ENCODE assay signal across 29 mouse cellular contexts in genomic region chr2:24345056-24345455, GRCm38 (mm10). TPM values are rescaled to one million over a fixed set of nuclear protein-coding genes. Genes with fewer than 3 reads are reported as not detected.
DNase-seq lines count a peak whose midpoint lies in the region; ATAC-seq and TF ChIP-seq lines count a peak whose summit lies in the region.
"Had no signal": no experiment of that assay in that cellular context is flagged by ENCODE, and none has a peak within 500 bp of the region (broad histone marks: within the 10 kb centered on the region; RNA-seq: fewer than 3 reads in every experiment).

No protein-coding gene starts in this region.

- dilution Hi-C loops in CH12.LX (cut with MboI; ENCODE audit: extremely low pct_ligation_motif_present, extremely low pct_unique_long_range_greater_than_20kb, low sequenced_read_pairs): no loop called here

- 37% methylated on average over 8 of the region's 8 CpGs for WGBS in liver, embryonic 16.5 days (ENCODE audit: insufficient replicate concordance)

- TF ChIP-seq POLR2A in CH12.LX (IDR thresholded peaks at IDR 0.05; ENCODE audit: low read depth, low read length): no peak

- peak; percentile 68 for ATAC-seq in liver, embryonic 16.5 days (ENCODE audit: low read depth)
- peak; percentile 86 for ATAC-seq in megakaryocyte, adult 5-6 weeks (ENCODE audit: poor library complexity, severe bottlenecking)
- ATAC-seq: forebrain, embryonic 13.5 days; hindbrain, postnatal 0 days had no signal

- H3K36me3 ChIP-seq in CH12.LX (replicated peaks in 1 of 2; ENCODE audit: control insufficient read depth in 1 of 2, insufficient read depth in 1 of 2, low read length in 1 of 2): no peaks in the 10 kb centered on the region
- no peaks in the 10 kb centered on the region for H3K36me3 ChIP-seq in liver, embryonic 16.5 days (ENCODE audit: control insufficient read depth, insufficient read depth)
- H3K36me3 ChIP-seq: embryonic facial prominence, embryonic 12.5 days; hindbrain, embryonic 10.5 days; limb, embryonic 13.5 days; midbrain, embryonic 12.5 days had no signal

- peaks cover 18 to 24% of the 10 kb centered on the region in 2 experiments for H3K4me1 ChIP-seq in CH12.LX (ENCODE audit: control insufficient read depth in 1 of 2, insufficient read depth in 2 of 2)
- no peaks in the 10 kb centered on the region; the same call in none of the 2 replicates for H3K4me1 ChIP-seq in liver, embryonic 16.5 days (ENCODE audit: control insufficient read depth, low read depth, low read length)
- H3K4me1 ChIP-seq: embryonic facial prominence, embryonic 12.5 days; forebrain, embryonic 13.5 days; hindbrain, embryonic 10.5 days; limb, embryonic 13.5 days; midbrain, embryonic 12.5 days had no signal

- no peaks in the 10 kb centered on the region for H3K27me3 ChIP-seq in CH12.LX (replicated peaks)
- no peaks in the 10 kb centered on the region for H3K27me3 ChIP-seq in liver, embryonic 16.5 days (ENCODE audit: control insufficient read depth, insufficient read depth, low read depth, low read length)
- H3K27me3 ChIP-seq: embryonic facial prominence, embryonic 12.5 days; forebrain, embryonic 13.5 days; limb, embryonic 13.5 days; midbrain, embryonic 12.5 days had no signal

- intact Hi-C loops in heart, postnatal 14 days (cut with DNase I): no loop called here

- no peak for TF ChIP-seq CTCF in CH12.LX (conservative IDR thresholded peaks at IDR 0.05 in 1 of 2, IDR thresholded peaks at IDR 0.05 in 1 of 2; ENCODE audit: low read depth in 2 of 2, low read length in 2 of 2)

- peak overlapping the region; percentile 19 for H3K4me2 ChIP-seq in CH12.LX (ENCODE audit: insufficient read depth, low read depth, poor library complexity, severe bottlenecking)
- peak overlapping the region; percentile 33 for H3K4me2 ChIP-seq in liver, embryonic 16.5 days (ENCODE audit: low read depth, low read length)
- H3K4me2 ChIP-seq: embryonic facial prominence, embryonic 12.5 days; forebrain, embryonic 13.5 days; limb, embryonic 13.5 days; midbrain, embryonic 12.5 days had no signal

- H3K27ac ChIP-seq in CH12.LX (ENCODE audit: insufficient read depth, low read depth): no peak overlapping the region
- H3K27ac ChIP-seq in liver, embryonic 16.5 days (ENCODE audit: low read length): peak overlapping the region; percentile 26
- H3K27ac ChIP-seq: embryonic facial prominence, embryonic 12.5 days; forebrain, embryonic 13.5 days; hindbrain, embryonic 10.5 days; hindbrain, postnatal 0 days; kidney, postnatal 0 days; limb, embryonic 13.5 days; midbrain, embryonic 12.5 days had no signal

- H3K4me3 ChIP-seq in CH12.LX (replicated peaks in 1 of 3; ENCODE audit: low read depth in 2 of 3, low read length in 2 of 3, poor library complexity in 1 of 3): no peak overlapping the region
- H3K4me3 ChIP-seq in liver, embryonic 16.5 days (ENCODE audit: low read depth, low read length): peak overlapping the region; percentile 38
- H3K4me3 ChIP-seq: embryonic facial prominence, embryonic 12.5 days; erythroblast, embryonic 14.5 days; forebrain, embryonic 13.5 days; hindbrain, embryonic 10.5 days; limb, embryonic 13.5 days; midbrain, embryonic 12.5 days; myocyte had no signal

- peak; percentile 90 for DNase-seq in heart, adult 11 months
- no peak for DNase-seq in heart, postnatal 14 days
- DNase-seq in CH12.LX (ENCODE audit: extremely low read depth): no peak
- DNase-seq in gastrocnemius, adult 18-20 months (ENCODE audit: low spot score): no peak
- DNase-seq in kidney, postnatal 25 days: no peak
- no peak for DNase-seq in embryo, embryonic 11 days
- DNase-seq: cerebellum, adult 11 months; gastrocnemius, postnatal 14 days; kidney, adult 11 months; right cerebral cortex, postnatal 25 days had no signal

- no peaks in the 10 kb centered on the region for H3K9me3 ChIP-seq in CH12.LX (replicated peaks; ENCODE audit: low read length)
- no peaks in the 10 kb centered on the region for H3K9me3 ChIP-seq in liver, embryonic 16.5 days (replicated peaks; ENCODE audit: control insufficient read depth, low read length)
- H3K9me3 ChIP-seq: embryonic facial prominence, embryonic 12.5 days; forebrain, embryonic 13.5 days; hindbrain, embryonic 10.5 days; limb, embryonic 13.5 days; midbrain, embryonic 12.5 days had no signal

- H3K9ac ChIP-seq in CH12.LX (ENCODE audit: insufficient read depth, low read depth): no peak overlapping the region
- no peak overlapping the region for H3K9ac ChIP-seq in liver, embryonic 16.5 days (ENCODE audit: low read depth, low read length)
- H3K9ac ChIP-seq: embryonic facial prominence, embryonic 12.5 days; forebrain, embryonic 13.5 days; limb, embryonic 13.5 days; midbrain, embryonic 12.5 days had no signal

- in situ Hi-C loops in CH12.LX (cut with MboI; ENCODE audit: low pct_ligation_motif_present, low pct_unique_long_range_greater_than_20kb, low sequenced_read_pairs): loop anchor here (5.0 kb wide), 1 partner anchor 43 kb away; no protein-coding TSS in a partner anchor

- TF ChIP-seq EP300 in CH12.LX (IDR thresholded peaks at IDR 0.05; ENCODE audit: low read length): no peak

- TF ChIP-seq RAD21 in CH12.LX (IDR thresholded peaks at IDR 0.05; ENCODE audit: low read depth, low read length): no peak

- H3K79me2 ChIP-seq in CH12.LX (replicated peaks; ENCODE audit: control insufficient read depth, extremely low read depth, insufficient read depth, poor library complexity, severe bottlenecking): no peaks in the 10 kb centered on the region

TF ChIP-seq in CH12.LX, 34 proteins besides CTCF, POLR2A, EP300 and RAD21:
- TF ChIP-seq HCFC1 (IDR thresholded peaks at IDR 0.05; ENCODE audit: low read depth, low read length) (no peak), IRF4 (IDR thresholded peaks at IDR 0.05; ENCODE audit: low read depth, low read length) (0 out of 2 replicates have a peak, but pooled peaks have one; percentile 7)

RNA-seq across cellular contexts. Expression of gene Il1rn, which starts 8.4 kb away (rescaled TPM):
- total RNA-seq in heart, postnatal 14 days (2021): under 1 TPM in 1 of 2 experiments, not detected in 1; 0.22 TPM
- 0.21 and 0.98 TPM in 2 replicates for total RNA-seq in CH12.LX (2012; rRNA removed)
- 0.54 and 0.71 TPM in 2 replicates for total RNA-seq in CH12.LX (2014; rRNA removed)
- 0.37 and 0.44 TPM in 2 replicates for polyA plus RNA-seq in CH12.LX (2012; ENCODE audit: insufficient read length, low read depth)
- 13.4 and 14.2 TPM in 2 replicates for polyA plus RNA-seq in liver, embryonic 16.5 days (2015; fragmentation: Nextera tagmentation; extraction: Ambion mirVana)
- total RNA-seq in megakaryocyte, adult 5-6 weeks (2015): 43.0 and 51.1 TPM in 2 replicates
- total RNA-seq in megakaryocyte, adult 5-6 weeks (2017): 35.8 and 35.9 TPM in 2 replicates
- total RNA-seq in gastrocnemius, adult 18-20 months (2021): not detected
- total RNA-seq: gastrocnemius, postnatal 14 days; hindbrain, postnatal 0 days; layer of hippocampus, adult 18-20 months; layer of hippocampus, postnatal 25 days; left cerebral cortex, postnatal 14 days had no signal
- polyA plus RNA-seq: cortical plate, adult 2 months; embryonic facial prominence, embryonic 12.5 days; erythroblast, embryonic 14.5 days; forebrain, embryonic 13.5 days; midbrain, embryonic 12.5 days; neural tube, embryonic 14.5 days had no signal

RNA-seq across cellular contexts. Expression of gene Psd4, which starts 22.3 kb away (rescaled TPM):
- 1 to 10 TPM in 1 of 2 experiments, under 1 TPM in 1; 0.65 to 2.7 TPM for total RNA-seq in heart, postnatal 14 days (2021)
- total RNA-seq in CH12.LX (2012; rRNA removed) (55.0 and 60.4 TPM in 2 replicates), CH12.LX (2014; rRNA removed) (53.0 and 54.8 TPM in 2 replicates)
- polyA plus RNA-seq in CH12.LX (2012; ENCODE audit: insufficient read length, low read depth): 62.6 and 66.8 TPM in 2 replicates
- polyA plus RNA-seq in liver, embryonic 16.5 days (2015; fragmentation: Nextera tagmentation; extraction: Ambion mirVana): 6.8 and 7.3 TPM in 2 replicates
- total RNA-seq in megakaryocyte, adult 5-6 weeks (2015): 31.0 and 32.2 TPM in 2 replicates
- total RNA-seq in megakaryocyte, adult 5-6 weeks (2017): 64.7 and 71.7 TPM in 2 replicates
- under 1 TPM; 0.14 to 0.53 TPM for total RNA-seq in gastrocnemius, adult 18-20 months (2021)
- polyA plus RNA-seq: myocyte had no signal

RNA-seq across cellular contexts. Expression of gene Il1f10, which starts 54.1 kb away (rescaled TPM):
- total RNA-seq in heart, postnatal 14 days (2021): not detected
- total RNA-seq in CH12.LX (2012; rRNA removed) (not detected in 2 replicates), CH12.LX (2014; rRNA removed) (not detected in 2 replicates)
- not detected in 2 replicates for polyA plus RNA-seq in CH12.LX (2012; ENCODE audit: insufficient read length, low read depth)
- not detected in 2 replicates for polyA plus RNA-seq in liver, embryonic 16.5 days (2015; fragmentation: Nextera tagmentation; extraction: Ambion mirVana)
- not detected in 2 replicates for total RNA-seq in megakaryocyte, adult 5-6 weeks (2015)
- not detected in 2 replicates for total RNA-seq in megakaryocyte, adult 5-6 weeks (2017)
- not detected for total RNA-seq in gastrocnemius, adult 18-20 months (2021)
- total RNA-seq: gastrocnemius, postnatal 14 days; hindbrain, postnatal 0 days; layer of hippocampus, adult 18-20 months; layer of hippocampus, postnatal 25 days; left cerebral cortex, postnatal 14 days had no signal
- polyA plus RNA-seq: cortical plate, adult 2 months; embryonic facial prominence, embryonic 12.5 days; erythroblast, embryonic 14.5 days; forebrain, embryonic 13.5 days; frontal cortex, adult 2 months; heart, embryonic 16.5 days; hindbrain, embryonic 10.5 days; hindbrain, postnatal 0 days; kidney, postnatal 0 days; limb, embryonic 13.5 days; midbrain, embryonic 12.5 days; myocyte; neural tube, embryonic 14.5 days; stomach, embryonic 16.5 days had no signal

Comparison
In these comparisons a context has a peak if more than half of its experiments do, and no peak if none do; other contexts are left out.
1. RNA of gene Il1rn, which starts 8.4 kb away (total RNA-seq): 35.8 to 51.1 TPM in megakaryocyte, adult 5-6 weeks; 0.21 to 0.98 TPM in CH12.LX, 0.22 TPM in heart, postnatal 14 days and not detected in gastrocnemius, adult 18-20 months; every median in the first group is over 10 times any median in the second.
2. RNA of gene Psd4, which starts 22.3 kb away (total RNA-seq): 31.0 to 71.7 TPM in megakaryocyte, adult 5-6 weeks and 53.0 to 60.4 TPM in CH12.LX; 0.65 to 2.7 TPM in heart, postnatal 14 days and 0.14 to 0.53 TPM in gastrocnemius, adult 18-20 months; every median in the first group is over 4 times any median in the second.